Mouse (Mus musculus) testis, postnatal 14 days (tissue): ENCODE data around the gene 4930415O20Rik.
"Not testable (repeated sequence)": the region's sequence is repeated elsewhere in the genome, so short reads cannot be mapped to it uniquely, and the experiment has no call there.

Source experiments
- DNase-seq: peaks from one replicate; pipeline ENCODE4 v3.0.0; 2021; ENCODE audit warnings: low spot score

4930415O20Rik gene

GRCm38 (mm10) chr15:98568256-98569033 is 2.4 kb upstream of the 4930415O20Rik start:
- DNase-seq = no peak

- no peak for DNase-seq
These were observed 1.6 kb upstream of the 4930415O20Rik start for GRCm38 (mm10) chr15:98569216-98569615.

GRCm38 (mm10) chr15:98569795-98570365 is 924 bp upstream of the 4930415O20Rik start:
- DNase-seq = no peak

- DNase-seq = no peak
These were observed 2.5 kb downstream of the 4930415O20Rik start for GRCm38 (mm10) chr15:98573293-98573692.

- no peak for DNase-seq
These were observed 8.5 kb downstream of the 4930415O20Rik start for GRCm38 (mm10) chr15:98579310-98579709.

GRCm38 (mm10) chr15:98579795-98580464 is 9.1 kb downstream of the 4930415O20Rik start:
- DNase-seq = no peak

- no peak for DNase-seq
These were observed 11.6 kb downstream of the 4930415O20Rik start for GRCm38 (mm10) chr15:98582410-98582809.

- no peak for DNase-seq
These were observed 12.2 kb downstream of the 4930415O20Rik start for GRCm38 (mm10) chr15:98582996-98583395.

- DNase-seq = no peak
These were observed 14.6 kb downstream of the 4930415O20Rik start for GRCm38 (mm10) chr15:98585421-98585820.

GRCm38 (mm10) chr15:98586141-98586540 is 15.3 kb downstream of the 4930415O20Rik start:
- not testable (repeated sequence) for DNase-seq

GRCm38 (mm10) chr15:98587751-98588150 is 16.9 kb downstream of the 4930415O20Rik start:
- DNase-seq = no peak

GRCm38 (mm10) chr15:98589640-98590336 is 19.0 kb downstream of the 4930415O20Rik start:
- no peak for DNase-seq

- DNase-seq = no peak
These were observed 20.6 kb downstream of the 4930415O20Rik start for GRCm38 (mm10) chr15:98591396-98591795.

GRCm38 (mm10) chr15:98594193-98594592 is 23.4 kb downstream of the 4930415O20Rik start:
- DNase-seq = no peak

- no peak for DNase-seq
These were observed 24.2 kb downstream of the 4930415O20Rik start for GRCm38 (mm10) chr15:98595049-98595448.

- DNase-seq = no peak
These were observed 25.8 kb downstream of the 4930415O20Rik start for GRCm38 (mm10) chr15:98596609-98597008.

GRCm38 (mm10) chr15:98600036-98600709 is 29.4 kb downstream of the 4930415O20Rik start:
- no peak for DNase-seq

GRCm38 (mm10) chr15:98601832-98602190 is 31.0 kb downstream of the 4930415O20Rik start:
- DNase-seq = no peak

- DNase-seq = no peak
These were observed 31.5 kb downstream of the 4930415O20Rik start for GRCm38 (mm10) chr15:98602191-98602881.

- no peak for DNase-seq
These were observed 32.2 kb downstream of the 4930415O20Rik start for GRCm38 (mm10) chr15:98602921-98603458.

GRCm38 (mm10) chr15:98604041-98604575 is 33.3 kb downstream of the 4930415O20Rik start:
- DNase-seq = no peak
